Mouse (Mus musculus): ENCODE data around the gene Sema3a. TPM values are rescaled to one million over a fixed set of nuclear protein-coding genes. Genes with fewer than 3 reads are reported as not detected.

The Sema3a gene
- total RNA-seq, 2 experiments from 2014 or later = 1.6 to 2.0 TPM

DNA sequence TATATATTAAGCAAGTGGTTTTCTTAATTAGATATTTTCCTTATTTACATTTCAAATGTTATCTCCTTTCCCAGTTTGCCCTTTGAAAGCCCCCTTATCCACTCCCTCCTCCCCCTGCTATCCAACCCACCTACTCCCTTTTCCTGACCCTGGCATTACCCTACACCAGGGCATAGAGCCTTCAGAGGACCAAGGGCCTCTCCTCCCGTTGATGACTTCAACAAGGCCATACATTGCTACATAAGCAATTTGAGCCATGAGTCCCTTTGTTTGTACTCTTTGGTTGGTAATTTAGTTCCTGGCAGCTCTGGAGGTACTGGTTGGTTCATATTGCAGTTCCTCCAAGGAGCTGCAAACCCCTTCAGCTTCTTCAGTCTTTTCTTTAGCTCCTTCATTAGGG lies 227.8 kb downstream of the Sema3a start:
- no peak for TF ChIP-seq CTCF (conservative IDR thresholded peaks at IDR 0.05)
- no peak for DNase-seq (ENCODE audit: low spot score in 2 of 2)
- no peak overlapping the region for H3K27ac ChIP-seq
- no peak overlapping the region for H3K4me3 ChIP-seq

DNA sequence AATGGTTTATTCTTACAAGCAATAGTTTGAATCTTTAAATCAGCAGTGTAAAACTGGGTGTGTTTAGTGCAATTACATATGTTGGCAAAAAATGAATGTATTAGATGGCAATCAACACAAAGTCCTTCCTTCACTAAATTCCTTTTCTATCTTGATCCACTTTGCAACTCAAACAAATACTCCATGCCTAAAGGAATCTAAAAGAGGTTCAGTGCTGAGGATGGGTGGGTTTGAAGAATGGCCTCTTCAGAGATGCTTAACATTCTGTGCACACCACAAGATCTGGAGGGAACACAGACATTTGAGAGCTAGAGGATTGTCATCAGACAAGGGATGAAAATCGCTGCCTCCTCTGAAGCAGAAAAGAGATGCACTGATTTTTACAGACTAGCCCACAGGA lies 228.3 kb downstream of the Sema3a start:
- no peak overlapping the region for H3K27ac ChIP-seq
- TF ChIP-seq CTCF (conservative IDR thresholded peaks at IDR 0.05) = no peak
- DNase-seq (ENCODE audit: low spot score in 2 of 2) = no peak
- H3K4me3 ChIP-seq = no peak overlapping the region

DNA sequence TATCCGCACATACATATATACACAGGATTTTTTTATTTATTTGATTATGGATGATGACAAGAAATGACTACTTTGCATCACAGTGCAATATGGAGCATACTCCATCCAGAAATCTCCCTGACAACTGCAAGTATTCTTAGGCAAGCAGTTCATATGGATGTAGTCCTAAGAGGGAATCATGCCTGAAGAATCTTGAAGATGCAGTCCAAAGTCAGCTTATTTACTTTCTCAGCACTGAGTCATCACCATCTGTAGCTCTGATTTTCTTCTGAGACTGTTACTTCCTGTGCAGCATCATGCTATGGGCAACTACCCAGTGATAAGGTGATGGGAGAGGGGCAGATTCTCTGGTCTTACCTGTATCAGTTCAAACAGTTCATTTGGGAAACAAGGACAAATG lies 229.7 kb downstream of the Sema3a start:
- DNase-seq (ENCODE audit: low spot score in 2 of 2) = no peak

DNA sequence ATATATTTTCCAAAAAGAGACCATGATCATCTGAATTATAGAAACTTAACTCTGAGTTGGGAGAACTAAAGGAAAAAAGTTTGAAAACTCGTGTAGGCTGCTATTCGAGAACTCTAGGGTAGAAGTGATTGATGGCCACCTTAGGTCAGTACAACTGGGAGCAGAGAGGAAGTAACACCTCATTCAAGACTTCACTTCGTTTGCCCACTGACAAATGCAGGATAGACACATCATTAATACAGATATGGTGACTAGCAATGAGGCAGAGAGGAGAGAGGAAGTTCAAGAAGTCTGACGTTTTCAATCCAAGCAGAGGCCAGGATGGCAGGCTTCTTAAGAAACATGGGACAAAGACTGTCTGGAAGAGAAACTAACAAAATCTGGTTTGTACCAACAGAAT lies 233.6 kb downstream of the Sema3a start:
- Histone ChIP-seq H3K4me3 (no peak overlapping the region), H3K27ac (no peak overlapping the region)
- TF ChIP-seq CTCF (conservative IDR thresholded peaks at IDR 0.05) = no peak
- DNase-seq (ENCODE audit: low spot score in 2 of 2) = no peak

More for the DNA sequence above, 229.7 kb downstream of the Sema3a start:
- no peak overlapping the region for H3K4me3 ChIP-seq
- TF ChIP-seq CTCF (conservative IDR thresholded peaks at IDR 0.05) = no peak
- no peak overlapping the region for H3K27ac ChIP-seq

DNA sequence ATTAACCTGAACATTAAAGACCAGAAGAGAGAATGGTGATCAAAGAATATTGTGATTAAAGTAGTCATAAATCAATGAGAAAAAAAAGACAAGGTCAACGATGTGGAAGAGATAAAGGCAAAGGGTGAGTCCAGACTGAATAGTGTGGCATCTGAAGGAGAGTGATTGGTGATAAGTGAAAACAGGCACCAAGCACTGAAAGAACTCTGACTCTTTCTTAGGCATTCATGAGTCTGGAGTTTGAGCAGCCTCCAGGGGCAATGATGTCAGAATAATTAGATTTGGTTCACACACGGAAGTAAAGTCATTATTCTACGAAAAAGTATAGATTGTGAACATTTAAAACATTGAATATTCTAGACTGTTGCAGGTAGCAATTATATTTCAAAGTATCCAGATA lies 235.5 kb downstream of the Sema3a start:
- no peak for TF ChIP-seq CTCF (conservative IDR thresholded peaks at IDR 0.05)
- H3K27ac ChIP-seq = no peak overlapping the region
- DNase-seq (ENCODE audit: low spot score in 2 of 2) = no peak
- H3K4me3 ChIP-seq = no peak overlapping the region

DNA sequence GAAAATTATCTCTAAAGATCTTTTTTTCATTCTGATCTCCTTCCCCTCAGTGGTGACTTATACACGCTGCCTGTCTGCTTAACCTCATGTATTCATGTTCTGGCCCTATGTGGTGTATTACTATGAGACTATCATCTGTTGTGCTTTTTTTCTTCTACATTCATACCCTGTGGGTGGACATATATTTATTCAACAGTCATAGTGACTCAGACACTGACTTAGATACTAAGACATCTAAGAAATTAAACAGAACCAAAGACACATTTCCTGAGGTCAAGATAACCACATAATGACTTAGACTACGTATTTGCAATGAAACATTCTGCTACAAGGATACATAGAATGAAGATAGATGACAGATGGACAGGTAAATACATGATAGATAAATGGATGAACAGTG lies 239.9 kb downstream of the Sema3a start:
- DNase-seq (ENCODE audit: low spot score in 2 of 2) = no peak
- no peak for TF ChIP-seq CTCF (conservative IDR thresholded peaks at IDR 0.05)
- no peak overlapping the region for H3K27ac ChIP-seq
- no peak overlapping the region for H3K4me3 ChIP-seq

DNA sequence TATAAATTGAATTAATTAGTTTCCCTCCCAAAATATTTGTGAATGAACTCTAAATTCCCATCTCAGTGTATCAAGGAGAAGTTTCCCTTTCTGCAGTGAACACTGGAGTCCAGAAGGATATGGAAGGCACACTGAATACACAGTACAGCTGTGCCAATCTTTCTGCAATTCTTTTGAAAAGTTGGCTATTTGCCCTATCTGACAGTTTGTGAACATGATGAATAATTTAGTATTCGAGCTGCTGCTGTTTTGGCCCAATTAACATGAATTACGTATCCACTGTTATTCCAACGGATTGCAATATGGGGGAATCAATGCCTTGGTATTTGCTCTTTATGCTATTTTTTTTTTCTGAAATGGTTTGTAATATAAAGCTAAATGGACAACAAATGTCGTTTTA lies 254.0 kb downstream of the Sema3a start:
- Histone ChIP-seq H3K4me3 (no peak overlapping the region), H3K27ac (no peak overlapping the region)
- TF ChIP-seq CTCF (conservative IDR thresholded peaks at IDR 0.05) = no peak
- DNase-seq (ENCODE audit: low spot score in 2 of 2) = no peak

DNA sequence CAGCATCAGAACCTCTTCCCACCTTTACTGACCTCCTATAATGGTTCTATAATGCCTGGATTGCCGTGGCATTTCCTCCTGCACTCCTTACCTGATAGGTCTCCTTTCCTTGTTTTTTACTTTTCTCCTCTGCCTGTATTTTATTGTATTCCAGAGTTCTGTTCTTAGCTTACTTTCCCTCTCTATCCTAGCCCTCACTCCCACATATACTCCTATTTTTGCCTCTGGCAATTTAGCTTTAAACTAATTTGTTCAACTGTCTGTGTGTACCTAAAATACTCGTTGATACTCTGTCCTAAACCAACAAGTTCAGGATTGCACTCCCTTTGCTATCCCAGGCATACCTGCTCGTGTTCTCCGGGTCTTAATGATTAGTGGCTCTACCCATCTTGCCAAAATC lies 258.8 kb downstream of the Sema3a start:
- no peak for TF ChIP-seq CTCF (conservative IDR thresholded peaks at IDR 0.05)
- DNase-seq (ENCODE audit: low spot score in 2 of 2) = no peak
- no peak overlapping the region for H3K27ac ChIP-seq
- no peak overlapping the region for H3K4me3 ChIP-seq

DNA sequence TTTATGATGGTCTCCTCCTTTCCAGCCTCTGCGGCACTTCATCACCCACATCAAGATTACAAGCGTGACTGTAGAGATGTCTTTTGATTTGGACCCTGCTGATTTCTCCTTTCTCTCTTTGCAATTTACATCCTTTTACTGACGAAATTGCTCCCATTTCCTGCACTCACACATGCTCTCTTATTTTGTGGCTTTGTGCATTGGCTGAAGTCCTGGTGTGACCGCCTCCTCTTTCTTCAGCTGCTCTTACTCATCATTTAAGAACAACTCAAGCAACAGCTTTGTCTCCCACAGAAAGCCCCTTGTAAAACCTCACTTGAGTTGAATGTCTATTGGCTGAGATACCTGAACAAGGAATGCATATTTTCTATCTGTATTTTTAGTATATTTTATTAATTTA lies 259.5 kb downstream of the Sema3a start:
- no peak for DNase-seq (ENCODE audit: low spot score in 2 of 2)
- no peak for TF ChIP-seq CTCF (conservative IDR thresholded peaks at IDR 0.05)
- Histone ChIP-seq H3K27ac (no peak overlapping the region), H3K4me3 (no peak overlapping the region)

DNA sequence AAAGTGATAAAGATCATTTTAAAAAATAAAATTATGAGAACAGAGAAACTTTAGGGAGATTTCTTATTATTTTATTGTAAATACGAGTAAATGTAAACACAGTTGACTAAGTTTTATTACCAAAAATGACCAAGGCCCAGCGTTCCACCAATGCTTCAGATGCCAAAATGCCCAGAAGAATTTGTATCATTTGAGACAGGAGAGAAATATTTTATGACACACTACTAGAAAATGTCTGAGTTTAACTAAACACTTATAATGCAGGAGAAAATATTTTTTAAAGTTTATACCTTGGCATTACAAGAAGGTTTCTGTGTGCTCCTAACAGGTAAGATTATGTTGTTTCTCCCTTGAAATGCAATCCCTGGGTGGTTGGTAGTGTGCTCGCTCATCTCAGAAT lies 261.4 kb downstream of the Sema3a start:
- Histone ChIP-seq H3K27ac (no peak overlapping the region), H3K4me3 (no peak overlapping the region)
- no peak for DNase-seq (ENCODE audit: low spot score in 2 of 2)
- no peak for TF ChIP-seq CTCF (conservative IDR thresholded peaks at IDR 0.05)

DNA sequence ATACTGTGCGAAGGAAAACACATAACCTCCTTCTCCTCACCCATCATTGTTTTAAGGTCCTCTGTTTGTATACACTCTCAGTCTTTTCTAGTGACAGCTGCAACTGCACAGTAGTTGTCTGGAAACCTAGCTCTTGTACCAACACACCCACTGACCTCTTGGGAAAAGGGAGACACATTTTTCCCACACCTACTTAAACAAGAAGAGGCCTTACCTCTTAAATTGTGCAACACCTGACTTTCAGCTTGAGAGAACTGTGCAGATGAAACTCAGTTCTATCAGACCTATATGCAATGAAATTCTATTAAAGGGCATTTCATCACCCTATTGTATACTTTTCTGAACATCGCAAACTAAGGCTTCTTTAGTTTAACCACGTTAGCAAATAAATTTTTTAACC lies 262.5 kb downstream of the Sema3a start:
- no peak overlapping the region for H3K4me3 ChIP-seq
- DNase-seq (ENCODE audit: low spot score in 2 of 2) = no peak
- no peak for TF ChIP-seq CTCF (conservative IDR thresholded peaks at IDR 0.05)
- no peak overlapping the region for H3K27ac ChIP-seq

DNA sequence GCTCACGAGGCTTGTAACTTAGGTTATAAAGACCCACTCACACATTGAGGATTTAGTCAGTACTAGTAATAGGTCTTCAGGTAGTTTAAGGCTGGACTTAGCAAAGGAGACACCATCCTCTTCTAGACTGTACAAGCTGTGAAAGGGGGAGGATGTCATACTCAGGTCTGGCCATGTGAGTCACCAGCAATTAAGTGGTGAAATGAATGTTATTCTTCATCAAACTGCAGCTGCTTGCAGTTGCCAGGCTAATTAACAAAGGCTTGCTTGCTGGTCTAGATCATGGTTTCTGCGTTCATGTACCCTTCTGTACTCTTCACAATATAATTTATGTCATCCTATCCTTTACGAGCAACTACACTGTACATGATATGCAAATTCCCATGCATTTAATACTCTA lies 264.8 kb downstream of the Sema3a start:
- Histone ChIP-seq H3K4me3 (no peak overlapping the region), H3K27ac (no peak overlapping the region)
- no peak for TF ChIP-seq CTCF (conservative IDR thresholded peaks at IDR 0.05)
- no peak for DNase-seq (ENCODE audit: low spot score in 2 of 2)

DNA sequence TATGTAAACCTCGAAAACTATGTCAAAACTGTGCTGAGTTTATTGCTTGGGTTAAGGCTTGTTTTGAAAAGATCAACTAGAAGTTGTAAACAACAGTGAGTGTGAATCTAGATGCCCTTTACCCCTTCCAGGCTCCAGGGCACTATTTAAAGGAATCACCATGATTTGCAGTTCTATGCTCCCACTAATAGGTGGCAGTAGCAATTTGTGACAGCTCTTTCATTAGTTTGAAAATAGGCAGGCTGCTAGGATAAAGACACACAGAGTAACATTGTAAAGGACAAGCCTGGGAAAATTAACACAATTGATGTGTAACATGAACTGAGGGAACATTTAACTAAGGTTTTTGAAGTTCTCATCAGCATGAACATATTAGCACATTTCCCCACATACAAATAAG lies 280.2 kb downstream of the Sema3a start:
- no peak for DNase-seq (ENCODE audit: low spot score in 2 of 2)
- Histone ChIP-seq H3K27ac (no peak overlapping the region), H3K4me3 (no peak overlapping the region)
- peak; percentile 86 for TF ChIP-seq CTCF (conservative IDR thresholded peaks at IDR 0.05)

DNA sequence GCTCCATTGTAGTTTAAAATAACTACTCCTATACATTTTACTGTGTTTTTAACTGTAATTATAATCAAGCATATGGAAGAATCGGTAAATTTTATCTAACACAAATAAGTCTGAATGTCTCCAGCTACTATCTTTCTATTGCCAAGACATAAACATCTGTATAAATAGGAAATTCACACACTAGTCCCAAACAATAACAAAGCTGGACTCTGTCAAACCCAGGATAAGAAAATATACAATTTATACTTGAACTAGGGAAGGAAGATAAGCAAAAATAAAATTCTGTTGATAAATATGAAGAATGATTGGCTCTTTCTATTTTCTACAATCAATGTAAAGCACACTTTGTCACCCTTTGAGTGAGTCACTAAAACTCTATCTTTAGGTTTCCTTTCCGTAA lies 280.9 kb downstream of the Sema3a start:
- no peak overlapping the region for H3K27ac ChIP-seq
- H3K4me3 ChIP-seq = no peak overlapping the region
- TF ChIP-seq CTCF (conservative IDR thresholded peaks at IDR 0.05) = no peak
- no peak for DNase-seq (ENCODE audit: low spot score in 2 of 2)

DNA sequence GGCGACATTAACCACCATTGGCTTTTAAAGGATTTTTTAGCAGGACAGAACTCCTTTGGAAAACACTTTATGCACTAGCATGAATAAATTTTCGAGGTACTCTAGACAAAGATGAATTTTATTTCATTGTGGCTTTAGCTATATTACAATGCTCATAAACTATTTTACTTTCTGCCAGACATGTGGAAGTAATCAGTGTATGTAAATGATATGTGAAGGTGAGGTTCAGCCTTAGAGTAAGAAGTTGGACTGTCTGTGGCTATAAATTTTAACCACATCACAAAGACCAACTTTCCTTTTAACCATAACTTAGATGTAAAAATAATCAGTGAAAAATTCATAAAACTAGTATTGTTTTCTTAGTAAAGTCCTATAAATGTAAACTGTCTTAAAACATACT lies 286.7 kb downstream of the Sema3a start:
- no peak for DNase-seq (ENCODE audit: low spot score in 2 of 2)
- TF ChIP-seq CTCF (conservative IDR thresholded peaks at IDR 0.05) = no peak
- no peak overlapping the region for H3K27ac ChIP-seq
- H3K4me3 ChIP-seq = no peak overlapping the region

Measured in layer of hippocampus, adult 2 months (tissue).